Mouse (Mus musculus): ENCODE results near the gene Timeless. TPM values are rescaled to one million over a fixed set of nuclear protein-coding genes. Genes with fewer than 3 reads are reported as not detected.
"Not testable (repeated sequence)": the region's sequence is repeated elsewhere in the genome, so short reads cannot be mapped to it uniquely, and the experiment has no call there.

The Timeless gene
- polyA plus RNA-seq, 1 experiment from 2014 or later, result 32.0 TPM

DNA sequence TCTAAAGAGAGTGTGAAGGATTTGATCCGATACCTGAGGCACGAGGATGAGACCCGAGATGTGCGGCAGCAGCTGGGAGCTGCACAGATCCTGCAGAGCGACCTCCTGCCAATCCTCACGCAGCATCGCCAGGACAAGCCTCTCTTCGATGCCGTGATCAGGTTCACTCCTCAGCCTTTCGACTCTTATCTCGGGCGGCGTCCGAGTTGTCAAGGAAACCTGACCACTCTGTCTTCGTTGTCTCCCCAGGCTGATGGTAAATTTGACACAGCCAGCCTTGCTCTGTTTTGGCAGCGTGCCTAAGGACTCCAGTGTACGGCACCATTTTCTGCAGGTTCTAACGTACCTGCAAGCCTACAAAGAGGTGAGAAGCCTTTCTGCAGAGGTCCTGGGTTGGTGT, 8.3 kb downstream of the Timeless start:
- no peak overlapping the region for H3K4me3 ChIP-seq
- no peaks in the 10 kb centered on the region for H3K27me3 ChIP-seq
- no peak for ATAC-seq (replicated peaks)
- no peak overlapping the region for H3K27ac ChIP-seq (replicated peaks)
- no peaks in the 10 kb centered on the region for H3K9me3 ChIP-seq
- WGBS, result 92% methylated on average over 18 of the region's 18 CpGs
- H3K36me3 ChIP-seq, result peaks cover 30% of the 10 kb centered on the region
- H3K4me1 ChIP-seq, result 0 out of 2 replicates have a peak, but pooled peaks cover 5% of the 10 kb centered on the region
- H3K4me2 ChIP-seq (replicated peaks), result no peak overlapping the region
- no peak overlapping the region for H3K9ac ChIP-seq (replicated peaks)

DNA sequence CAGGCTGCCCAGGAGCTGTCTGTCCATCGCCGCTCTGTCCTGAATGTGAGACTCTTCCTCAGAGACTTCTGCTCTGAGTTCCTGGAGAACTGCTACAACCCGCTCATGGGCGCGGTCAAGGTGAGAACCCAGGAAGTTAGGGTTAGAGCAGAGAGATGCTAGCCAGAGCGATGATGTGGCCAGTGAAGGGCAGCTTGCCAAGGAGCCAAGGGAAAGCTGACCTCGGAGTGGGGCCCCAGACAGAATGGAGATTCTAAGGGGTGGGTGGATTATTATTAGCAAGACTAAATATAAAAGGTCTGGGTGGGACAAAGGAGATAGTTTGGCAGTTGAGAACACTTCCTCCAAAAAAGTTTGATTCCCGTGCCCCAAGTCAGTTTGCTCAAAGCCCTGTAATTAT, 11.4 kb downstream of the Timeless start:
- peaks cover 46% of the 10 kb centered on the region for H3K36me3 ChIP-seq
- H3K27me3 ChIP-seq, result no peaks in the 10 kb centered on the region
- no peak overlapping the region for H3K4me2 ChIP-seq (replicated peaks)
- no peak overlapping the region for H3K27ac ChIP-seq (replicated peaks)
- no peaks in the 10 kb centered on the region for H3K9me3 ChIP-seq
- no peak for ATAC-seq (replicated peaks)
- no peaks in the 10 kb centered on the region for H3K4me1 ChIP-seq
- 94% methylated on average over 8 of the region's 8 CpGs for WGBS
- no peak overlapping the region for H3K9ac ChIP-seq (replicated peaks)
- H3K4me3 ChIP-seq, result no peak overlapping the region

DNA sequence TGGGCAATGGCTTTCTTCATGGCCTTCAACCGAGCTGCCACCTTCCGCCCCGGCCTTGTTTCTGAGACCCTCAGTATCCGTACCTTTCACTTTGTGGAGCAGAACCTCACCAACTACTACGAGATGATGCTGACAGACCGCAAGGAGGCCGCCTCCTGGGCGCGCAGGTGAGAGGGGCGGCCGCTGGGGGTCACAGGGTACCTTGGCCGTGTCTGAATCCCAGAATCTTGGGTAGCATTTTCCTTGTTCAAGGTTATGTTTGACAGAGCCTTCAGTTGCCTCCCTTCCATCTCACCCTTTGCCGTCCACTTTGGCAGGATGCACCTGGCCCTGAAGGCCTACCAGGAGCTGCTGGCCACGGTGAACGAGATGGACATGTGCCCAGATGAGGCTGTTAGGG, 12.3 kb downstream of the Timeless start:
- 96% methylated on average over 15 of the region's 15 CpGs for WGBS
- peaks cover 51% of the 10 kb centered on the region for H3K36me3 ChIP-seq
- ATAC-seq (replicated peaks), result no peak

DNA sequence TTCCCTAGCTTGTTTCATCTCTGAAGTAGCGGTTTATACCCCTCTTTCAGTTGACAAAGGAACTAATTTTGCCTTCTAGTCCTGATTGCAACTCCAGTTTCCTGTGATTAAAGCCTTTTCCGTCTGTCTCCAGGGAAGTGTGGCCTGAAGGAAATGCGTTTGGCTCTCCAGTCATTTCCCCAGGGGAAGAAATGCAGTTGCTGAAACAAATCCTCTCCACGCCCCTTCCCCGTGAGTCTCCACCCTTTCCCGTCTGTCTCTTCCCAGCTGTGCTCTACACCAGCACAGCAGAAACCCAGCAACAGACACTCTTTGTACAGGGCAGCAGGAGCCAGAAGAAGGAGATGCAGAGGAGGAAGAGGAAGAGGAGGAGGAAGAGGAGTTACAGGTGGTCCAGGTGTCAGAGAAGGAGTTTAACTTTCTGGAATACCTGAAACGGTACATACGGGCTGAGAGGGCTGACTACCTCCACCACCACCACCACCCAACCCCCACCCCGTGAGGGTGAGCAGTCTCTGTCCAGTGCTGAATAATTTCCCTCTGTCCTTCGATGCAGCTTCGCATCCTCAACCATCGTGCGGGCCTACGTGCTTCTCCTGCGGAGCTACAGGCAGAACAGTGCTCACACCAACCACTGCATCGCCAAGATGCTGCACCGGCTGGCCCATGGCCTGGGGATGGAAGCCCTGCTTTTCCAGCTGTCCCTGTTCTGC, 15.3 kb downstream of the Timeless start:
- ATAC-seq (replicated peaks), result no peak
- Histone ChIP-seq H3K27me3 (no peaks in the 10 kb centered on the region), H3K4me1 (no peaks in the 10 kb centered on the region), H3K9me3 (no peaks in the 10 kb centered on the region), H3K36me3 (peaks cover 62% of the 10 kb centered on the region), H3K9ac (replicated peaks) (no peak overlapping the region), H3K4me2 (replicated peaks) (no peak overlapping the region), H3K27ac (replicated peaks) (no peak overlapping the region), H3K4me3 (no peak overlapping the region)
- 91% methylated on average over 17 of the region's 17 CpGs for WGBS

More for the DNA sequence above, 12.3 kb downstream of the Timeless start:
- H3K4me3 ChIP-seq, result no peak overlapping the region
- H3K27ac ChIP-seq (replicated peaks), result no peak overlapping the region
- H3K4me2 ChIP-seq (replicated peaks), result no peak overlapping the region
- no peaks in the 10 kb centered on the region for H3K27me3 ChIP-seq
- no peak overlapping the region for H3K9ac ChIP-seq (replicated peaks)
- H3K4me1 ChIP-seq, result no peaks in the 10 kb centered on the region
- H3K9me3 ChIP-seq, result no peaks in the 10 kb centered on the region

DNA sequence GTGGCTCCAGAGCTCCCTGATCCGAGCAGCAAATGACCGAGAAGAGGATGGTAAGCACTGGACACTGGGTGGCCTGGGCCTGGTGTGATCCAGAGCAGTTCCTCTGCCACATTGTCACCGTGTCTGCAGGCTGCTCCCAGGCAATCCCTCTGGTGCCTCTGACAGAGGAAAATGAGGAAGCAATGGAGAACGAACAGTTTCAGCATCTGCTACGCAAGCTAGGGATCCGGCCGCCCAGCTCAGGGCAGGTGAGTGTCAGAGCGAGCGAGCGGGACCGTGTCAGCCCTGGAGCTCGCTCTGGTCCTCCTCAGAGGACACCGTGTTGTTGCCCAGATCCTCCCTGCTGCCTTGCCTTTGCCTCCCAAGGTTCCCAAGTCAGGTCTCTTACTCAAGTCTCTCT, 18.7 kb downstream of the Timeless start:
- no peaks in the 10 kb centered on the region for H3K4me1 ChIP-seq
- H3K9ac ChIP-seq (replicated peaks), result no peak overlapping the region
- H3K36me3 ChIP-seq, result peaks cover 50% of the 10 kb centered on the region
- H3K9me3 ChIP-seq, result no peaks in the 10 kb centered on the region
- H3K27me3 ChIP-seq, result no peaks in the 10 kb centered on the region
- 97% methylated on average over 13 of the region's 13 CpGs for WGBS
- H3K27ac ChIP-seq (replicated peaks), result no peak overlapping the region
- no peak overlapping the region for H3K4me3 ChIP-seq
- H3K4me2 ChIP-seq (replicated peaks), result no peak overlapping the region
- no peak for ATAC-seq (replicated peaks)

DNA sequence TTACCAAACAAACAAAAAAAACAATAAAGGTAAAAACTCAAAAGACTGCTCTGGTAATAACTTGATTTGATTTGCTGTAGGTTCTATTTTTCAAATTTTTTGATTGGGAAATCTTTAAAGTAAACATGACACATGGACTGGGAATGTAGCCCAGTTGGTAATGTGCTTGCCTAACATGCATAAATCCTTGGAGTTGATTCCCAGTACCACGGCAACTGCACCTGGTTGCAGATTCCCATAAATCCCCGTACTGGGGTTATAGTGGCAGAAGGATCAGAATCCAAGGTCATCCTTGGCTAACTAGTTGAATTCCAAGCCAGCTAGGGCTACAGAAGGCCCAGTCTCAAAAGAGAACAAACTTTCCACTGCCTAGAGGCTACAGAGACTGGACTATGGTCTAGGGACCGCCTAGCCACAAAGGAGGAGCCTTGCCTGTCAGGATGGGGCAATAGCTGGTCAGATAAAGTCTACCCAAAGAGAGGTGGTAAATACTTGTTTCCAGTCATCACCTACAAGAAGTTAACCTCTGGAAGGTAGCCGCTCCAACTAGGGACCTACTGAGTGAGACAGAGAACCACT, 21.9 kb downstream of the Timeless start, which contains the start of gene Apon:
Apon (plus strand) TSS at position 420 of the 579 bp plus-strand sequence.
- WGBS, result 83% methylated on average over 4 of the region's 4 CpGs
- H3K4me2 ChIP-seq (replicated peaks), result no peak within 1 kb of the TSS
- peaks cover 30% of the 10 kb centered on the region for H3K36me3 ChIP-seq
- H3K9me3 ChIP-seq, result no peaks in the 10 kb centered on the region
- H3K4me3 ChIP-seq, result no peak within 1 kb of the TSS
- no peak within 1 kb of the TSS for H3K9ac ChIP-seq (replicated peaks)
- H3K27me3 ChIP-seq, result no peaks in the 10 kb centered on the region
- no peak within 1 kb of the TSS for H3K27ac ChIP-seq (replicated peaks)
- ATAC-seq (replicated peaks), result no peak
- H3K4me1 ChIP-seq, result no peaks in the 10 kb centered on the region

DNA sequence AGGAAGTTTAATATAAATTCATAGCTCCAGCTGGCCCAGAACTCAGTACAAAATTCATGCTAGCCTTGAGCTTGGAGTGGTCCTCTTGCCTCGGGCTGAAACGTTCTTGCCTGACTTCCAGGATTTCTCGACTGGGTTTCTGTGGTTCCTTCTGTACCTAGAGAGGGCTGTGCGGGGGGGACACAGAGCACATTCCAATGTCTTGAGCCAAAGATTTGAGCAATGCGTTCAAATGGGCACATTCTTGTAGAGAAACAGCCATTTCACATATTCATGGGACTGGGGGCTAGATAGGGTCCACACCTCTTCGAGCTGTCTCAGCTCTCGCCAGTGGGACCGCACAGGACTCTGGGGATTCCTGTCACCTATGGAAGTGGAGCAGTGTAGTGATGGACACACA, 24.1 kb downstream of the Timeless start:
- H3K27me3 ChIP-seq, result no peaks in the 10 kb centered on the region
- H3K4me3 ChIP-seq, result no peak overlapping the region
- no peak for ATAC-seq (replicated peaks)
- H3K9me3 ChIP-seq, result no peaks in the 10 kb centered on the region
- no peak overlapping the region for H3K9ac ChIP-seq (replicated peaks)
- WGBS, result 93% methylated on average over 8 of the region's 8 CpGs
- H3K36me3 ChIP-seq, result peaks cover 12% of the 10 kb centered on the region
- H3K27ac ChIP-seq (replicated peaks), result no peak overlapping the region
- H3K4me1 ChIP-seq, result no peaks in the 10 kb centered on the region
- no peak overlapping the region for H3K4me2 ChIP-seq (replicated peaks)

DNA sequence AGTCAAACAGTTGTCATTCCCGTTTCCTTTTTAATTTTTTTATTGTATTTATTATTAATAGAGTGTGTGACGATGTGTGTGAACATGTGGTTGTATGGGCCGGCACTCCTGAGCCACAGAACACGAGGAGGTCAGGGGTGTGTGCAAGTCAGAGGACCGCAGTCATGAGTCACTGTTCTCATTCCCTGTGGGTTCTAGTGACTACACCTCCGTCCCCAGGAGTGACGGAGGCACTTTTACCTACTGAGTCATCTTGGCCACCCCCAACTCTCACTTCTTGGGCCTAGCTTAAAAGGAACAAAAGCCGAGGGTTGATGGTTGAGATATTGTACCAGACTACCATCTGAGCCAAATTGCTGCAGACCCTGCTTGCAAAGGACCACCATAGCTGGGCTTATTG, 24.5 kb downstream of the Timeless start:
- Histone ChIP-seq H3K4me2 (replicated peaks) (no peak overlapping the region), H3K9ac (replicated peaks) (no peak overlapping the region), H3K27me3 (no peaks in the 10 kb centered on the region), H3K27ac (replicated peaks) (no peak overlapping the region), H3K9me3 (no peaks in the 10 kb centered on the region), H3K36me3 (peaks cover 11% of the 10 kb centered on the region), H3K4me3 (no peak overlapping the region), H3K4me1 (no peaks in the 10 kb centered on the region)
- 90% methylated on average over 8 of the region's 8 CpGs for WGBS
- ATAC-seq (replicated peaks), result no peak

DNA sequence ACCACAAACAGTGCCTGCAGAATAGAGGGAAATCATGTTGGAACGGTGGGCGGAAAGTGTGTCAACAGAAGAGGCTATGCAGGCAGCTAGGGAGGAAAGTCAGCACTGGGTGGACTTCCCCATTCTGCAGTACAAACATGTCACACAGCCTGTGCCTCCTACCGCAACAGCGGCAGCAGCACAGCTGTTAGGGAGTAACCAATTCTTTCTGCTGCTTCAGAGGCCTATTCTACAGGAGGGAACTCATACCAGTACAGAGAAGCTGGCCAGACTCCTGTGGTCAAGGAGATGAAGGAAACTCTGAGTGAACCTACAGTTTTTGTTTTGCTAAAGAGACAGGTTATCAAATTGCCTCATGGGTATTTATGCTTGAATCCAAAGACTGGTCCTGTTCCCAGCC, 27.1 kb downstream of the Timeless start:
- no peaks in the 10 kb centered on the region for H3K27me3 ChIP-seq
- no peak overlapping the region for H3K4me3 ChIP-seq
- no peaks in the 10 kb centered on the region for H3K4me1 ChIP-seq
- no peaks in the 10 kb centered on the region for H3K36me3 ChIP-seq
- no peak overlapping the region for H3K9ac ChIP-seq (replicated peaks)
- no peak overlapping the region for H3K27ac ChIP-seq (replicated peaks)
- WGBS, result 91% methylated on average over 4 of the region's 4 CpGs
- H3K9me3 ChIP-seq, result no peaks in the 10 kb centered on the region
- ATAC-seq (replicated peaks), result no peak
- no peak overlapping the region for H3K4me2 ChIP-seq (replicated peaks)

DNA sequence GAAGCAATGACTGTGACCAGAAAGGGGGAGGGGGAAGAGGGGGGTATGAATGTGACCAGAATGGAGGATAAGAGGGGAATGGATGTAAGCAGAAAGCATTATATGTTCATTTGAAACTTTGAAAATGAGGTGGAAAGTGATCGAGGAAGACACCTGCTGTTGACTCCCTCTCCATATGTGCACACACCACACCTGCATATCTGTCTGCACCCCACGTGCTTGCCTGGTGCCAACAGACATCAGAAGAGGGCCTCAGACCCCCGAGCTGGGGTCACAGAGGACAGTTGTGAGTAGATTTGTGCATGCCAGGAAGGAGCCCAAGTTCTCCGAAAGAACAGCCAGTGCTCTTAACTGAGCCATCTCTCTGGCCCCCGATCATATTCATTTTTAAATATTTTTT, 28.1 kb downstream of the Timeless start:
- Histone ChIP-seq H3K36me3 (no peaks in the 10 kb centered on the region), H3K4me2 (replicated peaks) (no peak overlapping the region), H3K4me3 (no peak overlapping the region), H3K9me3 (no peaks in the 10 kb centered on the region), H3K27me3 (no peaks in the 10 kb centered on the region), H3K4me1 (no peaks in the 10 kb centered on the region), H3K27ac (replicated peaks) (no peak overlapping the region), H3K9ac (replicated peaks) (no peak overlapping the region)
- 93% methylated on average over 5 of the region's 5 CpGs for WGBS
- no peak for ATAC-seq (replicated peaks)

DNA sequence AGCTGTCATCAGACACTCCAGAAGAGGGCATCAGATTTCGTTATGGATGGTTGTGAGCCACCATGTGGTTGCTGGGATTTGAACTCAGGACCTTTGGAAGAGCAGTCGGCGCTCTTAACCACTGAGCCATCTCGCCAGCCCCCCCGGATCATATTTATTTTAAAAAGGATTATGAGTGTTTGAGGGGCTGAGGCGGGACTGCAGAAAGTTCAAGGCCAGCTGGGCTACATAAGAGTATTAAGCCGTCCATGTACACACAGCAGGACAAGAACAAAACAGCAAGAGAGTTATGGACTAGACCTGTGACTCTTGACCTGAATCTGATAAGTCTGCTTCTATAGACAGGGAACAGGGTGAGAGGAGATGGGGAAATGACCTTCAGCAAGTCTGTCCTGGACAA, 28.5 kb downstream of the Timeless start:
- not testable (repeated sequence) for H3K9me3 ChIP-seq; H3K9ac ChIP-seq (replicated peaks); H3K27ac ChIP-seq (replicated peaks); H3K4me3 ChIP-seq; H3K4me2 ChIP-seq (replicated peaks); H3K4me1 ChIP-seq; H3K36me3 ChIP-seq; H3K27me3 ChIP-seq; ATAC-seq (replicated peaks)
- 94% methylated on average over 7 of the region's 7 CpGs for WGBS

DNA sequence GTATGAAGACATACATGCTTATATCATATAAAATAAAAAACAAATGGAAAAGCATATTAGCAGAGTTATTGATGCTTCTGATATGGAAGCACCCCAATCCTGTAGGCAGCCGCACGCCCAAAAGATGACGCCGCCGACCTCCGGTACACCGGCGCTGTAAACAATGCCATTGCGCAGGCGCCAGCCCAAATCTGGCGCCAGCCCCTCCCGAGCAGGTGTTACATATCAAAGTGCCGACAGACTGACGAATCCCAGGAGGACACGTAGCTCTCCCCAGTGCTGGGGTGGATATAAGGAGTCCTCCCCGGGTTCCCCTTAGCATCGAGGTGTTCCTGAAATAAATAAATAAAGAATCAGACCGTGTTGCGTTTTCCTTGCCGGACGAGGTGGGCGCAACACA, 30.4 kb downstream of the Timeless start:
- no peak overlapping the region for H3K4me3 ChIP-seq
- H3K27ac ChIP-seq (replicated peaks), result no peak overlapping the region
- H3K4me2 ChIP-seq (replicated peaks), result no peak overlapping the region
- no peaks in the 10 kb centered on the region for H3K36me3 ChIP-seq
- no peaks in the 10 kb centered on the region for H3K4me1 ChIP-seq
- no peaks in the 10 kb centered on the region for H3K27me3 ChIP-seq
- H3K9me3 ChIP-seq, result no peaks in the 10 kb centered on the region
- ATAC-seq (replicated peaks), result no peak
- WGBS, result 83% methylated on average over 22 of the region's 22 CpGs
- no peak overlapping the region for H3K9ac ChIP-seq (replicated peaks)

Measured in forebrain, embryonic 15.5 days (tissue).